21 mouse cellular contexts compared by ENCODE assay signal in genomic region chr17:29984931-29985330, GRCm38 (mm10). TPM values are rescaled to one million over a fixed set of nuclear protein-coding genes. Genes with fewer than 3 reads are reported as not detected.
A peak's percentile ranks its signal among the peaks of the same experiment; 100 is the strongest.
DNase-seq lines count a peak whose midpoint lies in the region; ATAC-seq and TF ChIP-seq lines count a peak whose summit lies in the region.
"Had no signal": no experiment of that assay in that cellular context is flagged by ENCODE, and none has a peak within 500 bp of the region (broad histone marks: within the 10 kb centered on the region; RNA-seq: fewer than 3 reads in every experiment).

No protein-coding gene starts in this region.

- no peaks in the 10 kb centered on the region for H3K36me3 ChIP-seq in kidney, adult 2 months (ENCODE audit: control insufficient read depth, insufficient read depth, low read length)
- no peaks in the 10 kb centered on the region for H3K36me3 ChIP-seq in midbrain, embryonic 16.5 days (ENCODE audit: control insufficient read depth, insufficient read depth, low read length)
- H3K36me3 ChIP-seq: embryonic facial prominence, embryonic 13.5 days; forebrain, embryonic 12.5 days; intestine, embryonic 15.5 days; limb, embryonic 12.5 days; midbrain, embryonic 10.5 days had no signal

- no peak overlapping the region for H3K4me2 ChIP-seq in midbrain, embryonic 16.5 days (ENCODE audit: low read length)
- H3K4me2 ChIP-seq: embryonic facial prominence, embryonic 13.5 days; forebrain, embryonic 12.5 days; intestine, embryonic 15.5 days; limb, embryonic 12.5 days; liver, embryonic 11.5 days had no signal

- H3K4me3 ChIP-seq in kidney, adult 2 months (ENCODE audit: insufficient read depth, low read depth, low read length), result no peak overlapping the region
- H3K4me3 ChIP-seq in layer of hippocampus, adult 2 months, result no peak overlapping the region
- no peak overlapping the region for H3K4me3 ChIP-seq in midbrain, embryonic 16.5 days (ENCODE audit: low read depth, low read length)
- H3K4me3 ChIP-seq: embryonic facial prominence, embryonic 13.5 days; erythroblast, embryonic 14.5 days; forebrain, embryonic 12.5 days; intestine, embryonic 15.5 days; limb, embryonic 12.5 days; midbrain, embryonic 10.5 days had no signal

- TF ChIP-seq CTCF in kidney, adult 2 months (conservative IDR thresholded peaks at IDR 0.05; ENCODE audit: insufficient read depth, insufficient read length, low read depth, low read length), result no peak
- no peak for TF ChIP-seq CTCF in layer of hippocampus, adult 2 months (conservative IDR thresholded peaks at IDR 0.05)

- no peak for DNase-seq in kidney, adult 2 months
- no peak for DNase-seq in kidney, postnatal 25 days
- DNase-seq in right cerebral cortex, postnatal 14 days, result peak; percentile 17
- no peak for DNase-seq in right cerebral cortex, postnatal 10 days (ENCODE audit: low spot score in 2 of 2)
- peak; percentile 42 to 60 for DNase-seq in layer of hippocampus, adult 2 months (ENCODE audit: low spot score in 2 of 2)
- peak; percentile 41 to 57 for DNase-seq in layer of hippocampus, postnatal 36 days
- DNase-seq: adrenal gland, adult 8-10 months; cerebellum, adult 2 months; cerebellum, postnatal 36 days; embryo, embryonic 11 days; liver, postnatal 0 days had no signal

- WGBS in kidney, adult 2 months, result 83% methylated on average over 7 of the region's 7 CpGs
- WGBS in midbrain, embryonic 16.5 days, result 81% methylated on average over 7 of the region's 7 CpGs

- H3K27ac ChIP-seq in kidney, adult 2 months (ENCODE audit: insufficient read depth, low read depth, low read length), result peak overlapping the region; percentile 1; the same call in 1 of the 2 replicates
- peak overlapping the region; percentile 77 for H3K27ac ChIP-seq in layer of hippocampus, adult 2 months
- no peak overlapping the region for H3K27ac ChIP-seq in midbrain, embryonic 16.5 days (ENCODE audit: low read length)
- H3K27ac ChIP-seq: embryonic facial prominence, embryonic 13.5 days; forebrain, embryonic 12.5 days; intestine, embryonic 15.5 days; limb, embryonic 12.5 days; macrophage; midbrain, embryonic 10.5 days had no signal

- H3K4me1 ChIP-seq in kidney, adult 2 months (ENCODE audit: control insufficient read depth, insufficient read depth, low read length), result peaks cover 7% of the 10 kb centered on the region
- no peaks in the 10 kb centered on the region for H3K4me1 ChIP-seq in midbrain, embryonic 16.5 days (ENCODE audit: control insufficient read depth, insufficient read depth, low read length)
- H3K4me1 ChIP-seq: limb, embryonic 12.5 days had no signal

- no peaks in the 10 kb centered on the region for H3K9me3 ChIP-seq in midbrain, embryonic 16.5 days (replicated peaks; ENCODE audit: control insufficient read depth, low read length, poor library complexity, severe bottlenecking)
- H3K9me3 ChIP-seq: embryonic facial prominence, embryonic 13.5 days; forebrain, embryonic 12.5 days; intestine, embryonic 15.5 days; limb, embryonic 12.5 days had no signal

- H3K27me3 ChIP-seq in kidney, adult 2 months (replicated peaks; ENCODE audit: control insufficient read depth, insufficient read depth, low read length), result no peaks in the 10 kb centered on the region
- H3K27me3 ChIP-seq in midbrain, embryonic 16.5 days (ENCODE audit: control insufficient read depth, insufficient read depth, low read depth, low read length), result no peaks in the 10 kb centered on the region
- H3K27me3 ChIP-seq: embryonic facial prominence, embryonic 13.5 days; intestine, embryonic 15.5 days had no signal

- H3K9ac ChIP-seq in midbrain, embryonic 16.5 days (ENCODE audit: low read depth, low read length), result no peak overlapping the region
- H3K9ac ChIP-seq: embryonic facial prominence, embryonic 13.5 days; forebrain, embryonic 12.5 days; intestine, embryonic 15.5 days; limb, embryonic 12.5 days; liver, postnatal 0 days had no signal

- ATAC-seq in midbrain, embryonic 16.5 days, result no peak
- ATAC-seq: hindbrain, embryonic 16.5 days; liver, postnatal 0 days had no signal

- no peak for TF ChIP-seq POLR2A in kidney, adult 2 months (IDR thresholded peaks at IDR 0.05; ENCODE audit: low read depth, low read length)

RNA-seq across cellular contexts. Expression of gene Mdga1, which starts 15.0 kb away (rescaled TPM):
- 0.50 and 1.3 TPM in 2 replicates for polyA plus RNA-seq in kidney, adult 2 months (2012; rRNA removed)
- total RNA-seq in layer of hippocampus, adult 2 months (2021), result 10 to 100 TPM; 70.1 to 73.8 TPM
- total RNA-seq in layer of hippocampus, postnatal 36 days (2021), result 10 to 100 TPM; 65.5 to 73.2 TPM
- polyA plus RNA-seq in midbrain, embryonic 16.5 days (2015; fragmentation: Nextera tagmentation; extraction: Ambion mirVana), result 14.3 and 14.7 TPM in 2 replicates

RNA-seq across cellular contexts. Expression of gene Zfand3, which starts 19.6 kb away (rescaled TPM):
- polyA plus RNA-seq in kidney, adult 2 months (2012; rRNA removed), result 103 and 111 TPM in 2 replicates
- total RNA-seq in layer of hippocampus, adult 2 months (2021), result 100 to 1,000 TPM; 112 to 118 TPM
- total RNA-seq in layer of hippocampus, postnatal 36 days (2021), result 100 to 1,000 TPM; 113 to 117 TPM
- polyA plus RNA-seq in midbrain, embryonic 16.5 days (2015; fragmentation: Nextera tagmentation; extraction: Ambion mirVana), result 48.7 and 51.5 TPM in 2 replicates

Comparison
In these comparisons a context has a peak if more than half of its experiments do, and no peak if none do; other contexts are left out.
1. DNase-seq: peak in right cerebral cortex, postnatal 14 days (single experiment), layer of hippocampus, adult 2 months (2 of 2) and layer of hippocampus, postnatal 36 days (2 of 2); none in kidney, adult 2 months (single experiment), kidney, postnatal 25 days (0 of 2) and right cerebral cortex, postnatal 10 days (0 of 2).